Mouse (Mus musculus) brown adipose tissue, adult 24 weeks (tissue): ENCODE measurements around the gene Gm20662. TPM values are rescaled to one million over a fixed set of nuclear protein-coding genes. Genes with fewer than 3 reads are reported as not detected.

Experiments used
- H3K27ac ChIP-seq: fragments of 200-500 bp; replicated peaks from 2 replicates; pipeline ENCODE4 v1.5.1; 2012; ENCODE audit warnings: low read depth, mild to moderate bottlenecking, low read length
- H3K4me1 ChIP-seq: fragments of 200-500 bp; 2 replicates; pipeline ENCODE4 v1.6.1; 2012; ENCODE audit warnings: low read length, mixed read lengths; ENCODE audit not compliant: control insufficient read depth, insufficient read depth, insufficient read length
- H3K4me3 ChIP-seq: fragments of 200-500 bp; 2 replicates; pipeline ENCODE4 v1.5.1; 2012; ENCODE audit warnings: low read depth, mild to moderate bottlenecking, low read length, moderate library complexity; ENCODE audit not compliant: insufficient read depth
- polyA plus RNA-seq: library from polyadenylated mRNA; stranded (reverse); fragments of >200 nt; gene quantifications from 2 replicates; pipeline ENCODE4 v1.2.4, GENCODE M21; 2012; ENCODE audit not compliant: missing spikeins, insufficient read depth, insufficient read length

Gene Gm20662
- polyA plus RNA-seq, result not detected in 2 replicates

GRCm38 (mm10) chr9:107996049-107996448, at the start of gene Gm20662:
Gm20662 (plus strand) TSS chr9:107996349.
- no peak within 1 kb of the TSS for H3K4me3 ChIP-seq
- no peak within 1 kb of the TSS for H3K27ac ChIP-seq
- no peaks in the 10 kb centered on the region for H3K4me1 ChIP-seq

GRCm38 (mm10) chr9:107947241-107948194, 48.6 kb upstream of the Gm20662 start:
- no peak overlapping the region for H3K4me3 ChIP-seq
- no peaks in the 10 kb centered on the region for H3K4me1 ChIP-seq
- no peak overlapping the region for H3K27ac ChIP-seq

- H3K4me3 ChIP-seq, result no peak overlapping the region
- H3K27ac ChIP-seq, result no peak overlapping the region
- no peaks in the 10 kb centered on the region for H3K4me1 ChIP-seq
These were observed 46.8 kb upstream of the Gm20662 start for GRCm38 (mm10) chr9:107949184-107949921.

- Histone ChIP-seq H3K4me3 (peak within 1 kb of the TSS; percentile 84), H3K4me1 (no peaks in the 10 kb centered on the region), H3K27ac (peak within 1 kb of the TSS; percentile 56; the same call in 1 of the 2 replicates)
These were observed 46.3 kb upstream of the Gm20662 start, which contains the start of gene Traip for GRCm38 (mm10) chr9:107949922-107950235. Traip (plus strand) TSS chr9:107950136.

- Histone ChIP-seq H3K4me3 (peak overlapping the region; percentile 84), H3K27ac (peak overlapping the region; percentile 56; the same call in 1 of the 2 replicates), H3K4me1 (no peaks in the 10 kb centered on the region)
These were observed 45.4 kb upstream of the Gm20662 start for GRCm38 (mm10) chr9:107950460-107951355.

GRCm38 (mm10) chr9:107955613-107956289, 40.4 kb upstream of the Gm20662 start:
- no peak overlapping the region for H3K4me3 ChIP-seq

GRCm38 (mm10) chr9:107957141-107957540, 39.0 kb upstream of the Gm20662 start:
- Histone ChIP-seq H3K27ac (no peak overlapping the region), H3K4me3 (no peak overlapping the region), H3K4me1 (no peaks in the 10 kb centered on the region)

More at GRCm38 (mm10) chr9:107955613-107956289, 40.4 kb upstream of the Gm20662 start:
- Histone ChIP-seq H3K27ac (no peak overlapping the region), H3K4me1 (no peaks in the 10 kb centered on the region)

GRCm38 (mm10) chr9:107959896-107960295, 36.3 kb upstream of the Gm20662 start:
- H3K4me3 ChIP-seq, result no peak overlapping the region
- H3K4me1 ChIP-seq, result peaks cover 6% of the 10 kb centered on the region
- H3K27ac ChIP-seq, result no peak overlapping the region

GRCm38 (mm10) chr9:107960928-107961327, 35.2 kb upstream of the Gm20662 start:
- H3K4me3 ChIP-seq, result no peak overlapping the region
- no peak overlapping the region for H3K27ac ChIP-seq
- peaks cover 10% of the 10 kb centered on the region for H3K4me1 ChIP-seq

GRCm38 (mm10) chr9:107961351-107961762, 34.8 kb upstream of the Gm20662 start:
- Histone ChIP-seq H3K4me1 (peaks cover 12% of the 10 kb centered on the region), H3K27ac (no peak overlapping the region), H3K4me3 (no peak overlapping the region)

GRCm38 (mm10) chr9:107961881-107962280, 34.3 kb upstream of the Gm20662 start:
- Histone ChIP-seq H3K27ac (no peak overlapping the region), H3K4me3 (no peak overlapping the region), H3K4me1 (peaks cover 12% of the 10 kb centered on the region)

- H3K4me1 ChIP-seq, result peaks cover 19% of the 10 kb centered on the region
- no peak overlapping the region for H3K27ac ChIP-seq
- H3K4me3 ChIP-seq, result no peak overlapping the region
These were observed 33.2 kb upstream of the Gm20662 start for GRCm38 (mm10) chr9:107962916-107963315.

GRCm38 (mm10) chr9:107963700-107964099, 32.4 kb upstream of the Gm20662 start:
- peaks cover 24% of the 10 kb centered on the region for H3K4me1 ChIP-seq
- H3K27ac ChIP-seq, result peak overlapping the region; percentile 98
- no peak overlapping the region for H3K4me3 ChIP-seq

- Histone ChIP-seq H3K4me1 (peaks cover 25% of the 10 kb centered on the region), H3K27ac (peak overlapping the region; percentile 98), H3K4me3 (no peak overlapping the region)
These were observed 31.5 kb upstream of the Gm20662 start for GRCm38 (mm10) chr9:107964681-107965080.
